Mouse (Mus musculus): ENCODE measurements at regions not wholly inside any gene's neighbourhood (a gene's known extent, or its start where the extent isn't known, plus 50 kb on each side); places are given as distances from the start of the nearest gene placed in this dataset.

GRCm38 (mm10) chr14:29895332-29895988 is 72.6 kb upstream of the Selenok start:
- Histone ChIP-seq H3K4me1 (ENCODE audit: control insufficient read depth, insufficient read depth, insufficient read length, low read length) (peaks cover 2% of the 10 kb centered on the region; the same call in 1 of the 2 replicates), H3K36me3 (ENCODE audit: control insufficient read depth, insufficient read depth, low read length) (no peaks in the 10 kb centered on the region), H3K27me3 (ENCODE audit: control insufficient read depth, insufficient read depth, low read length) (no peaks in the 10 kb centered on the region), H3K4me3 (ENCODE audit: low read depth, low read length) (no peak overlapping the region), H3K27ac (ENCODE audit: insufficient read depth, low read depth, low read length) (no peak overlapping the region)
- TF ChIP-seq POLR2A (IDR thresholded peaks at IDR 0.05; ENCODE audit: low read depth, low read length), result no peak
- TF ChIP-seq CTCF (IDR thresholded peaks at IDR 0.05; ENCODE audit: extremely low read depth, insufficient read length, insufficient replicate concordance, low read depth, low read length), result no peak
- 70% methylated on average over 2 of the region's 2 CpGs for WGBS

GRCm38 (mm10) chr14:29895989-29896675 is 72.0 kb upstream of the Selenok start:
- Histone ChIP-seq H3K27ac (ENCODE audit: insufficient read depth, low read depth, low read length) (no peak overlapping the region), H3K4me1 (ENCODE audit: control insufficient read depth, insufficient read depth, insufficient read length, low read length) (peaks cover 2% of the 10 kb centered on the region; the same call in 1 of the 2 replicates), H3K4me3 (ENCODE audit: low read depth, low read length) (no peak overlapping the region), H3K27me3 (ENCODE audit: control insufficient read depth, insufficient read depth, low read length) (no peaks in the 10 kb centered on the region), H3K36me3 (ENCODE audit: control insufficient read depth, insufficient read depth, low read length) (no peaks in the 10 kb centered on the region)
- 68% methylated on average over 6 of the region's 6 CpGs for WGBS
- no peak for TF ChIP-seq CTCF (IDR thresholded peaks at IDR 0.05; ENCODE audit: extremely low read depth, insufficient read length, insufficient replicate concordance, low read depth, low read length)
- no peak for TF ChIP-seq POLR2A (IDR thresholded peaks at IDR 0.05; ENCODE audit: low read depth, low read length)

DNA sequence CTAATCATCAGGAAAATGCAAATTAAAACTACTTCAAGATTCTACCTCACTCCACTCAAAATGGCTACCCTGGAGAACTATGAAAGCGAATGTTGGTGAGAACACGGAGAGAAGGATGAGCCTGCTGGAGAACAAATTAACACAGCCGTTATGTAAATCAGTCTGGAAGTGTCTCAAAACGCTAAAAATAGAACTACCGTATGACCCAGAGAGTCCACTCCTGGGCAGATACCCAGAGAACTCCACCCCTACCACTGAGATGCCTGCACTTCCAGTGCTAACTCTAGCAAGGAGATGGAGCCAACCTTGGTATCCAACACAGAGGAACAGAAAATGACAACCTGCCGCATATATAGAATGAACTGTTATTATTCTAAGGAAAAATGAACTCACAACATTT is 67.2 kb upstream of the Selenok start:
- no peak overlapping the region for H3K4me3 ChIP-seq (ENCODE audit: low read depth, low read length)
- WGBS, result 70% methylated on average over 6 of the region's 6 CpGs
- H3K36me3 ChIP-seq (ENCODE audit: control insufficient read depth, insufficient read depth, low read length), result no peaks in the 10 kb centered on the region

DNA sequence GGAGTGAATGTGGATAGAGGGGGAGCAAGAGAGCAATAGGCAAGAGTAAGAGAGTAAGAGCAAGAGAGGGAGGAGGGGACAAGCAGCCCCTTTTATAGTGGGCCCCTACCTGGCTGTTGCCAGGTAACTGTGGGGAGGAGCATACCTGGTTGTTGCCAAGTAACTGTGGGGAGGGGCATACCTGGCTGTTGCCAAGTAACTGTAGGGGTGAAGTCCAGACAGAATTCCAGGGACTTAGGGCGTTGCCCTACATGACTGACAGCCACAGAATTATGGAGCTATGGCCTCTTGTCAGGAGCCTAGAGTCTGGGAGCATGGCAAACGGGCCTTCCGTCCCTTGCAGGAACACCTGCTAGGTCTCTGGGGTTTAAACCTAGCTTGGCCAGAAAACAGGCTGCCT is 64.5 kb upstream of the Selenok start:
- Histone ChIP-seq H3K4me1 (ENCODE audit: control insufficient read depth, insufficient read depth, insufficient read length, low read length) (no peaks in the 10 kb centered on the region), H3K36me3 (ENCODE audit: control insufficient read depth, insufficient read depth, low read length) (no peaks in the 10 kb centered on the region), H3K27me3 (ENCODE audit: control insufficient read depth, insufficient read depth, low read length) (no peaks in the 10 kb centered on the region), H3K4me3 (ENCODE audit: low read depth, low read length) (no peak overlapping the region), H3K27ac (ENCODE audit: insufficient read depth, low read depth, low read length) (no peak overlapping the region)
- no peak for TF ChIP-seq POLR2A (IDR thresholded peaks at IDR 0.05; ENCODE audit: low read depth, low read length)
- no peak for TF ChIP-seq CTCF (IDR thresholded peaks at IDR 0.05; ENCODE audit: extremely low read depth, insufficient read length, insufficient replicate concordance, low read depth, low read length)
- 30% methylated on average over 3 of the region's 3 CpGs for WGBS

More for the DNA sequence above, 67.2 kb upstream of the Selenok start:
- TF ChIP-seq POLR2A (IDR thresholded peaks at IDR 0.05; ENCODE audit: low read depth, low read length) (no peak), CTCF (IDR thresholded peaks at IDR 0.05; ENCODE audit: extremely low read depth, insufficient read length, insufficient replicate concordance, low read depth, low read length) (no peak)
- H3K27me3 ChIP-seq (ENCODE audit: control insufficient read depth, insufficient read depth, low read length), result no peaks in the 10 kb centered on the region
- no peaks in the 10 kb centered on the region for H3K4me1 ChIP-seq (ENCODE audit: control insufficient read depth, insufficient read depth, insufficient read length, low read length)
- no peak overlapping the region for H3K27ac ChIP-seq (ENCODE audit: insufficient read depth, low read depth, low read length)

- 82% methylated on average over 6 of the region's 6 CpGs for WGBS
- TF ChIP-seq CTCF (IDR thresholded peaks at IDR 0.05; ENCODE audit: extremely low read depth, insufficient read length, insufficient replicate concordance, low read depth, low read length) (no peak), POLR2A (IDR thresholded peaks at IDR 0.05; ENCODE audit: low read depth, low read length) (no peak)
Measured at GRCm38 (mm10) chr14:29904856-29905255, 63.3 kb upstream of the Selenok start.

GRCm38 (mm10) chr14:29909741-29910140 is 58.4 kb upstream of the Selenok start:
- H3K27me3 ChIP-seq (ENCODE audit: control insufficient read depth, insufficient read depth, low read length), result no peaks in the 10 kb centered on the region
- no peaks in the 10 kb centered on the region for H3K36me3 ChIP-seq (ENCODE audit: control insufficient read depth, insufficient read depth, low read length)
- no peak overlapping the region for H3K27ac ChIP-seq (ENCODE audit: insufficient read depth, low read depth, low read length)
- whole genome bisulfite sequencing, result 14% methylated on average over 8 of the region's 8 CpGs
- H3K4me1 ChIP-seq (ENCODE audit: control insufficient read depth, insufficient read depth, insufficient read length, low read length), result no peaks in the 10 kb centered on the region
- TF ChIP-seq CTCF (IDR thresholded peaks at IDR 0.05; ENCODE audit: extremely low read depth, insufficient read length, insufficient replicate concordance, low read depth, low read length) (no peak), POLR2A (IDR thresholded peaks at IDR 0.05; ENCODE audit: low read depth, low read length) (no peak)
- no peak overlapping the region for H3K4me3 ChIP-seq (ENCODE audit: low read depth, low read length)

More at GRCm38 (mm10) chr14:29904856-29905255, 63.3 kb upstream of the Selenok start:
- Histone ChIP-seq H3K27me3 (ENCODE audit: control insufficient read depth, insufficient read depth, low read length) (no peaks in the 10 kb centered on the region), H3K36me3 (ENCODE audit: control insufficient read depth, insufficient read depth, low read length) (no peaks in the 10 kb centered on the region), H3K27ac (ENCODE audit: insufficient read depth, low read depth, low read length) (no peak overlapping the region), H3K4me3 (ENCODE audit: low read depth, low read length) (no peak overlapping the region), H3K4me1 (ENCODE audit: control insufficient read depth, insufficient read depth, insufficient read length, low read length) (no peaks in the 10 kb centered on the region)

Data from small intestine, adult 2 months (tissue).